Mouse (Mus musculus) MEL (cell line): ENCODE results near the gene Map1lc3a. TPM values are rescaled to one million over a fixed set of nuclear protein-coding genes. Genes with fewer than 3 reads are reported as not detected.

Experiments used
- DNase-seq: peaks from one replicate; pipeline ENCODE4 v3.0.0; 2011; ENCODE audit warnings: low read depth, low spot score
- H3K27ac ChIP-seq: 2 replicates; pipeline ENCODE4 v1.5.1; 2012; ENCODE audit warnings: low read depth, mild to moderate bottlenecking, control low read depth, low read length, moderate library complexity; ENCODE audit not compliant: control insufficient read depth
- H3K27me3 ChIP-seq, 2 experiments: fragments of 150-350 bp in 1 of 2; sonication (generic) in 1 of 2; 2 replicates each; pipeline ENCODE4 v1.6.1; 2012; ENCODE audit warnings: low read length in 2 of 2, mild to moderate bottlenecking in 2 of 2, improper control_type of control experiment in 1 of 2, moderate library complexity in 1 of 2; ENCODE audit not compliant: insufficient read depth in 2 of 2, control insufficient read depth in 1 of 2
- H3K36me3 ChIP-seq, 2 experiments: 2 replicates each; pipeline ENCODE4 v1.6.1; 2012 to 2014; ENCODE audit warnings: low read length in 2 of 2, improper control_type of control experiment in 1 of 2, inconsistent platforms in 1 of 2, mild to moderate bottlenecking in 1 of 2; ENCODE audit not compliant: insufficient read depth in 2 of 2, control insufficient read depth in 1 of 2
- H3K4me1 ChIP-seq, 2 experiments: fragments of 150-350 bp in 1 of 2; sonication (generic) in 1 of 2; 2 replicates each; pipeline ENCODE4 v1.6.1; 2012; ENCODE audit warnings: low read length in 2 of 2, improper control_type of control experiment in 1 of 2, mild to moderate bottlenecking in 1 of 2; ENCODE audit not compliant: insufficient read depth in 2 of 2, control insufficient read depth in 1 of 2
- H3K4me3 ChIP-seq, 2 experiments: fragments of 150-350 bp in 1 of 2; sonication (generic) in 1 of 2; 2 replicates each; pipeline ENCODE4 v1.5.1; 2012; ENCODE audit warnings: low read depth in 2 of 2, low read length in 2 of 2, mild to moderate bottlenecking in 2 of 2, moderate library complexity in 2 of 2, control low read depth in 1 of 2, improper control_type of control experiment in 1 of 2; ENCODE audit not compliant: control insufficient read depth in 1 of 2, insufficient read depth in 1 of 2
- H3K79me2 ChIP-seq: 2 replicates; pipeline ENCODE4 v1.6.1; 2012; ENCODE audit warnings: mild to moderate bottlenecking, low read length, moderate library complexity; ENCODE audit not compliant: control insufficient read depth, poor library complexity, insufficient read depth
- H3K9ac ChIP-seq: 2 replicates; pipeline ENCODE4 v1.6.1; 2012; ENCODE audit warnings: low read depth, mild to moderate bottlenecking, control low read depth, low read length, moderate library complexity; ENCODE audit not compliant: control insufficient read depth, poor library complexity, severe bottlenecking
- H3K9me3 ChIP-seq: fragments of 150-350 bp; sonication (generic); replicated peaks from 2 replicates; pipeline ENCODE4 v1.6.1; 2012; ENCODE audit warnings: mild to moderate bottlenecking, low read length, improper control_type of control experiment, moderate library complexity; ENCODE audit not compliant: insufficient read depth
- BHLHE40 ChIP-seq: IDR thresholded peaks from 2 replicates; pipeline ENCODE4 v1.6.1; 2012; ENCODE audit warnings: low read depth, mild to moderate bottlenecking, inconsistent platforms, low read length, improper control_type of control experiment, borderline replicate concordance
- CHD1 ChIP-seq: IDR thresholded peaks from 2 replicates; pipeline ENCODE4 v1.6.1; 2012; ENCODE audit warnings: low read depth, mild to moderate bottlenecking, inconsistent platforms, low read length, improper control_type of control experiment
- CHD2 ChIP-seq: IDR thresholded peaks from 2 replicates; pipeline ENCODE4 v1.6.1; 2011; ENCODE audit warnings: low read length, improper control_type of control experiment
- CTCF ChIP-seq, 3 experiments: IDR thresholded peaks in 2 of 3; conservative IDR thresholded peaks in 1 of 3; 2 replicates each; pipeline ENCODE4 v1.5.1; 2011 to 2012; ENCODE audit warnings: low read length in 3 of 3, low read depth in 2 of 3, mild to moderate bottlenecking in 2 of 3, improper control_type of control experiment in 1 of 3, inconsistent platforms in 1 of 3, mixed read lengths in 1 of 3, moderate library complexity in 1 of 3; ENCODE audit not compliant: control insufficient read depth in 1 of 3, insufficient read depth in 1 of 3, poor library complexity in 1 of 3, severe bottlenecking in 1 of 3
- E2F4 ChIP-seq: IDR thresholded peaks from 2 replicates; pipeline ENCODE4 v1.6.1; 2011; ENCODE audit warnings: low read depth, low read length, improper control_type of control experiment, borderline replicate concordance
- ELF1 ChIP-seq: IDR thresholded peaks from 2 replicates; pipeline ENCODE4 v1.6.1; 2014; ENCODE audit warnings: low read depth, mild to moderate bottlenecking, inconsistent platforms, low read length, improper control_type of control experiment, moderate library complexity
- ETS1 ChIP-seq: IDR thresholded peaks from 2 replicates; pipeline ENCODE4 v1.6.1; 2012; ENCODE audit warnings: low read depth, mild to moderate bottlenecking, inconsistent platforms, low read length, improper control_type of control experiment, moderate library complexity
- HCFC1 ChIP-seq: IDR thresholded peaks from 2 replicates; pipeline ENCODE4 v1.6.1; 2012; ENCODE audit warnings: low read depth, mild to moderate bottlenecking, inconsistent platforms, low read length, improper control_type of control experiment, moderate library complexity
- JUND ChIP-seq: IDR thresholded peaks from 2 replicates; pipeline ENCODE4 v1.6.1; 2011; ENCODE audit warnings: low read depth, mild to moderate bottlenecking, improper control_type of control experiment, low read length
- MAX ChIP-seq: IDR thresholded peaks from 2 replicates; pipeline ENCODE4 v1.6.1; 2011; ENCODE audit warnings: low read length, improper control_type of control experiment
- MEF2A ChIP-seq: IDR thresholded peaks from 2 replicates; pipeline ENCODE4 v1.6.1; 2014; ENCODE audit warnings: low read depth, mild to moderate bottlenecking, inconsistent platforms, low read length, improper control_type of control experiment; ENCODE audit not compliant: poor library complexity, insufficient replicate concordance, severe bottlenecking; ENCODE audit errors: extremely low read depth
- MXI1 ChIP-seq: IDR thresholded peaks from 2 replicates; pipeline ENCODE4 v1.6.1; 2011; ENCODE audit warnings: mild to moderate bottlenecking, low read depth, low read length, improper control_type of control experiment
- MYB ChIP-seq: IDR thresholded peaks from 2 replicates; pipeline ENCODE4 v1.6.1; 2011; ENCODE audit warnings: mild to moderate bottlenecking, low read depth, low read length, improper control_type of control experiment
- MYC ChIP-seq: IDR thresholded peaks from 2 replicates; pipeline ENCODE4 v1.6.1; 2011; ENCODE audit warnings: low read depth, mild to moderate bottlenecking, low read length, improper control_type of control experiment, moderate library complexity
- NELFE ChIP-seq: IDR thresholded peaks from 2 replicates; pipeline ENCODE4 v1.6.1; 2011; ENCODE audit warnings: low read depth, low read length, improper control_type of control experiment
- POLR2A ChIP-seq, 2 experiments: IDR thresholded peaks; 2 replicates each; pipeline ENCODE4 v1.6.1; 2011 to 2012; ENCODE audit warnings: low read length in 2 of 2, mild to moderate bottlenecking in 2 of 2, control low read depth in 1 of 2, improper control_type of control experiment in 1 of 2, low read depth in 1 of 2, moderate library complexity in 1 of 2; ENCODE audit not compliant: control insufficient read depth in 1 of 2, insufficient read depth in 1 of 2, poor library complexity in 1 of 2
- POLR2AphosphoS5 ChIP-seq: IDR thresholded peaks from 2 replicates; pipeline ENCODE4 v1.6.1; 2012; ENCODE audit warnings: low read depth, borderline replicate concordance, mild to moderate bottlenecking, inconsistent platforms, low read length, moderate library complexity, mixed read lengths
- SIN3A ChIP-seq: IDR thresholded peaks from 2 replicates; pipeline ENCODE4 v1.6.1; 2012; ENCODE audit warnings: low read length, improper control_type of control experiment, inconsistent platforms
- SMC3 ChIP-seq: IDR thresholded peaks from 2 replicates; pipeline ENCODE4 v1.6.1; 2011; ENCODE audit warnings: low read depth, low read length, improper control_type of control experiment
- TCF12 ChIP-seq: IDR thresholded peaks from 2 replicates; pipeline ENCODE4 v1.6.1; 2014; ENCODE audit warnings: low read depth, mild to moderate bottlenecking, inconsistent platforms, low read length, improper control_type of control experiment, moderate library complexity
- ZKSCAN1 ChIP-seq: IDR thresholded peaks from 2 replicates; pipeline ENCODE4 v1.6.1; 2012; ENCODE audit warnings: low read depth, mild to moderate bottlenecking, inconsistent platforms, low read length, improper control_type of control experiment, moderate library complexity
- ZMIZ1 ChIP-seq: IDR thresholded peaks from 2 replicates; pipeline ENCODE4 v1.6.1; 2012; ENCODE audit warnings: low read depth, mild to moderate bottlenecking, inconsistent platforms, low read length, improper control_type of control experiment, moderate library complexity
- ZNF384 ChIP-seq: IDR thresholded peaks from 2 replicates; pipeline ENCODE4 v1.6.1; 2012; ENCODE audit warnings: low read depth, mild to moderate bottlenecking, inconsistent platforms, low read length, improper control_type of control experiment
- polyA plus RNA-seq, 2 experiments: library from polyadenylated mRNA; stranded (reverse) in 1 of 2; unstranded in 1 of 2; fragments of >175 nt in 1 of 2; fragments of >200 nt in 1 of 2; gene quantifications; 2 replicates each; pipeline versions ENCODE4 v1.2.1 to v1.2.4; 2012; ENCODE audit warnings: low replicate concordance in 2 of 2, low read depth in 1 of 2; ENCODE audit not compliant: insufficient read length in 2 of 2, insufficient read depth in 1 of 2, missing spikeins in 1 of 2
- total RNA-seq: library from RNA; depleted of rRNA; stranded (reverse); fragments of 300-350 nt; gene quantifications from 2 replicates; pipeline ENCODE4 v1.2.3, GENCODE M21; 2012

Map1lc3a gene
- total and polyA plus RNA-seq, 3 experiments: 11.4 to 12.4 TPM; not detected in 1

DNA sequence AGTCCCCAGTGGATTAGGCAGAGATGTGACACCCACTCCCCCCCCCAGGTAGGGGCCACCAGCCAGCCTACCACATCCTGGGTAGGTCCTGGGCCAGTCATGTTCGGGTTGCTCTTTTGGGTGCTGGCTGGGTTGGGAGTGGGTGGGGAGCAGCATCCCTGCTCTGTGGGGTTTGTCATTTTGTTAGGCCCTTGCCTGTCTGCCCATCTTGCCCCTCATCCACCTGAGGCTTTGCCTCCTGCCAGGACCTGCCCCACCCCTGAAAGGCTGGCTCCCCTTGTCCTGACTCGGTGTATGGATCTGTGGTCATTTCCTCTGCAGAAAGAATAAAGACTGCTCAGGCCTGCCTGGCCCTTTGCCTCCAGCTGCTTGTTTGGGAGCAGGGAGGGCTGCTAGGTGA, 1.6 kb downstream of the Map1lc3a start:
- Histone ChIP-seq H3K9ac (no peak overlapping the region), H3K79me2 (no peaks in the 10 kb centered on the region), H3K4me1 (no peaks in the 10 kb centered on the region), H3K4me3 (no peak overlapping the region), H3K9me3 (no peaks in the 10 kb centered on the region), H3K27me3 (no peaks in the 10 kb centered on the region), H3K27ac (no peak overlapping the region), H3K36me3 (peaks cover 0 to 1% of the 10 kb centered on the region in 2 experiments; a peak in 1 of 4 replicates)
- no peak for DNase-seq
- TF ChIP-seq MEF2A (no peak), ZMIZ1 (no peak), HCFC1 (no peak), MYB (no peak), JUND (no peak), CHD2 (no peak), MYC (no peak), ELF1 (no peak), ETS1 (no peak), NELFE (no peak), CTCF (IDR thresholded peaks at IDR 0.05 in 2 of 3, conservative IDR thresholded peaks at IDR 0.05 in 1 of 3; ENCODE audit: control insufficient read depth in 1 of 3, insufficient read depth in 1 of 3, low read depth in 2 of 3, low read length in 3 of 3, poor library complexity in 1 of 3, severe bottlenecking in 1 of 3) (no peak), SIN3A (no peak), CHD1 (no peak), MXI1 (no peak), TCF12 (no peak), SMC3 (no peak), MAX (no peak), POLR2AphosphoS5 (no peak), ZNF384 (no peak), POLR2A (IDR thresholded peaks at IDR 0.05; ENCODE audit: control insufficient read depth in 1 of 2, insufficient read depth in 1 of 2, low read depth in 1 of 2, low read length in 2 of 2, poor library complexity in 1 of 2) (no peak)

GRCm38 (mm10) chr2:155278361-155278760, 2.3 kb downstream of the Map1lc3a start:
- TF ChIP-seq E2F4 (no peak), ZNF384 (no peak), BHLHE40 (no peak), ZKSCAN1 (no peak), MYC (no peak)
- TF ChIP-seq, all 39 proteins: peak for 0
- Histone ChIP-seq H3K4me1 (no peaks in the 10 kb centered on the region), H3K36me3 (peaks cover 0 to 1% of the 10 kb centered on the region in 2 experiments; a peak in 1 of 4 replicates), H3K4me3 (no peak overlapping the region), H3K9ac (no peak overlapping the region), H3K79me2 (no peaks in the 10 kb centered on the region), H3K27ac (no peak overlapping the region), H3K9me3 (no peaks in the 10 kb centered on the region), H3K27me3 (no peaks in the 10 kb centered on the region)
- DNase-seq: no peak
